Mouse (Mus musculus): Measurements from ENCODE around the gene Pygm.

DNA sequence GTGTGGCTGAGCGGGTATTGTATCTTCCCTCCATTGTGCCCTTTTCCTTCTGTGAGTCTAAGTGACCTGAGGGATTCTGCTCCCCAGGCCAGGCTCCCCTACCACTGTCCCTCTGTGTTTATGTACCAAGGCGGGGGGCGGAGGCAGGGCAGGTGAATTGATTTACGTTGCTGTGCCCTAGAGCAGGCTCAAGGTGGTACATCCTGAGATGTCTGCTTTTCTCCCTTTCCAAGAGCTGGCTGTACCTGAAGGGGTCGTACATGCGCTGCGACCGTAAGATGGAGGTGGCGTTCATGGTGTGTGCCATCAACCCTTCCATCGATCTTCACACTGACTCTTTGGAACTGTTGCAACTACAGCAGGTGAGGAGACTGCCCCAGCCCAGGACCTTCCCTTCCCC lies 47.3 kb upstream of the Pygm start:
- TF ChIP-seq POLR2A (IDR thresholded peaks at IDR 0.05; ENCODE audit: borderline replicate concordance, control insufficient read depth, low read depth, low read length), result no peak
- no peak for TF ChIP-seq CTCF (IDR thresholded peaks at IDR 0.05; ENCODE audit: control insufficient read depth, insufficient read depth, low read length)

All from bone marrow, adult 2 months (tissue).